Mouse (Mus musculus): ENCODE measurements at regions not wholly inside any gene's neighbourhood (a gene's known extent, or its start where the extent isn't known, plus 50 kb on each side); places are given as distances from the start of the nearest gene placed in this dataset.

DNA sequence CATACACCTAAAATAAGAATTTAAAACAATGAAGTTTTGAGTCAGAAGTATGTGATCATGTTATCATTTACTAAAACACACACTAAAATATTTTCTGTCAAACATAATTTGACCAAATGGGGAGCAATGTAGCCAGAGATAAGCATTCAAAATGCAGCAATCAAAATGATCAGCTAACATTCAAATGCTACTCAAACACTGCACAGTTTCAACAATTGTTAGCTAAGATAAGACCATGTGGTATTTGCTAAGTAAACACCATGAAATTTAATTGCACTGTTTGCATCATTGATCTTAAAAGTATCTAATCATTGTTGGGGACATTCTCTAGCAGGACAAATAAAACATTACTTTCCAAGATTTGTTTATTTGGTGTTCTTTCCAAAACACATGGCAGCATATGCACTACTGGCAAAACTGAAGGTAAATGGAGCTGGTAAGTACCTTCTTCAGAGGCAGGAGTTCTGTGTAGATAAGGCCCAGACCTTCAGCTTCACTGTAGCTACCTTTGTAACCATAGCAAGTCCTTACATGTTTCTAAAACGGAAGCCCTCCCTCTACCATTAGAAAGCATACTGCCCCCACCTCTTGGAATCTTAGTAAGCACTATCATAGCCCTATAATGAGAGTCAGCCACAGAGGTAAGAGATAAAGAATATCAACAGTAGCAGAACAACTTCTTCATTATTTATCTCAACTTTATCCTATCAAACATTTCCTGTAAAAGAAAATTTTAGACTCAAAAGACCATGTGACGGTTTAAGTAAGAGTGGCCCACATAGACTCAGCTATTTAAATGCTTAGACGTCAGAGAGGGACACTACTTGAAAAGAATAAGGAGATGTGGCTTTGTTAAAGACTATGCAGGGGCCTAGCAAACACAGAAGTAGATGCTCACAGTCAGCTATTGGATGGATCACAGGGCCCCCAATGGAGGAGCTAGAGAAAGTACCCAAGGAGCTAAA lies 116.3 kb upstream of the Irak1bp1 start:
- ATAC-seq (replicated peaks; ENCODE audit: low read depth, poor library complexity, severe bottlenecking), result peak; percentile 45

GRCm38 (mm10) chr9:82728652-82729051 lies 100.7 kb upstream of the Irak1bp1 start:
- ATAC-seq (replicated peaks; ENCODE audit: low read depth, poor library complexity, severe bottlenecking), result no peak

GRCm38 (mm10) chr9:82729646-82730045 lies 99.7 kb upstream of the Irak1bp1 start:
- ATAC-seq (replicated peaks; ENCODE audit: low read depth, poor library complexity, severe bottlenecking), result no peak

DNA sequence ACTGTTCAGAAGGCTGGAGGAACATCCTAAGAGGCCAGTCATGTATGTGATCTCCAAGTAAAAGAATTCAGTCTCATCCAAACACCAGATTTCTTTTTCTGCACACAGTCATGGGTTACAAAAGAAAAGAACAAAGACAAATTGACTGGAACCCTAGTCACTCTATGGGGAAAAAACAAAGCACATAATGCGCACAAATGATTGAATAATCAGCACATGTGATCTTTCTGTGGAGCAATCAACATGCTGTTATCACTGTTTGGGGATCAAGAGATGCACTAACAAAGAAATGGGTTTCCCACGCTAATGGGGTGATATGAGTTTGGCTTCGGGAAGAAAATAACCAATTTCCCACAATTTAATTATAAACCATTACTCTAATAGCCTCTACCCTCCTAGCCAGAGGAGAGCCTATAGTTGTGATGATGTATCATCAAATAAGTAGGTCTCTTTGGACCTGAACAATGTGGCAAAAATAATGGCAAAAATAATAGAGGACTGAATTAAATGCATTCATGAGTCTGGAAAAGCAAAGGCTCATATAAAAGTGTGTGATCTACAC lies 96.2 kb upstream of the Irak1bp1 start:
- ATAC-seq (replicated peaks; ENCODE audit: low read depth, poor library complexity, severe bottlenecking), result no peak

DNA sequence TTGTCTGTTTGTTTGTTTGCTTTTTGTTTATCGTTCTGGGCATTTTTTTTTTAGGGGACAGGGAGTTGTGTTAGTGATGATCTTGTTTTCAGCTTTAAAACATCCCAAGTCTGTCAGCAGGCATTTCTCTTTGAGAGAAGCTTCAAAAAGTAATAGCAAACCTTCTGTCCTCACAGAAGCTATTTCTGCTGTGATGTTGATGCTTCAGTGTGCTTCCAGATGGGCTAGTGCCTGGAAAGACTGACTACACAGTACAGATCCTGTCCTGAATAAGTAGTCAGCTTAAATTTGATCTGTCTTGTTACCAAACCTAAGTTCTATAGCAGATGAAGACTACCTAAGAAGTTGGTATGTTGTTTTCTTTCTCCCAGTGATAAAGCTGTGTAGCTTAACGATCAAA lies 94.4 kb upstream of the Irak1bp1 start:
- ATAC-seq (replicated peaks; ENCODE audit: low read depth, poor library complexity, severe bottlenecking), result no peak

GRCm38 (mm10) chr9:82759979-82760378 lies 69.4 kb upstream of the Irak1bp1 start:
- no peak for ATAC-seq (replicated peaks; ENCODE audit: low read depth, poor library complexity, severe bottlenecking)

- no peak for ATAC-seq (replicated peaks; ENCODE audit: low read depth, poor library complexity, severe bottlenecking)
Measured at GRCm38 (mm10) chr9:82760682-82761468, 68.5 kb upstream of the Irak1bp1 start.

GRCm38 (mm10) chr9:82763651-82764050 lies 65.7 kb upstream of the Irak1bp1 start:
- peak; percentile 87 for ATAC-seq (replicated peaks; ENCODE audit: low read depth, poor library complexity, severe bottlenecking)
